Mouse (Mus musculus): ENCODE data around the gene Mboat2. TPM values are rescaled to one million over a fixed set of nuclear protein-coding genes. Genes with fewer than 3 reads are reported as not detected.
A peak's percentile ranks its signal among the peaks of the same experiment; 100 is the strongest.

Gene Mboat2
- total RNA-seq, 2 experiments from 2014 or later, result 70.2 to 79.6 TPM

GRCm38 (mm10) chr12:24975115-24975733 is 144.5 kb downstream of the Mboat2 start:
- DNase-seq (ENCODE audit: extremely low spot score in 1 of 2, low spot score in 1 of 2), result peak; percentile 56 to 58

- no peak for DNase-seq (ENCODE audit: extremely low spot score in 1 of 2, low spot score in 1 of 2)
Observed at GRCm38 (mm10) chr12:24985226-24985625, 154.5 kb downstream of the Mboat2 start.

DNA sequence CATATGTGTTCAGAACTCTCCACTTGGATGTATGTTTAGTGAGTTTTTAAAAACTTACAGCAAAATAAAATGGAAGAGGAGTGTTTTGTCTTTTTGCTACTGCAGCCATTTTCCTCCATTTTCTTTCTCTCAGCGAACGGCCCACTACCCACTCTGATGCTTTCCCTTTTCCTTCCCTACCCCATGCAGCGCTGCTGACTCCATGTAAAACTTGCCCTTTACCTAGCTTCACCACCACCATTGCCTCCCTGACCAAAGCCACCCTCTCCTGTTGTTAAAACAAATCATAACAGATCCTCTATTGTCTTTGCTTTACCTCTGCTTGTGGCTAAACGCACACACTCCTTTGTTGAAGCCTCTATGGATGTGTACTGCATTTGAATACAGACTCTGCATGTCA is 164.7 kb downstream of the Mboat2 start:
- no peak for DNase-seq (ENCODE audit: extremely low spot score in 1 of 2, low spot score in 1 of 2)

- DNase-seq (ENCODE audit: extremely low spot score in 1 of 2, low spot score in 1 of 2), result no peak
Observed at GRCm38 (mm10) chr12:25005350-25005749, 174.7 kb downstream of the Mboat2 start.

GRCm38 (mm10) chr12:25009957-25010356 is 179.3 kb downstream of the Mboat2 start:
- no peak for DNase-seq (ENCODE audit: extremely low spot score in 1 of 2, low spot score in 1 of 2)

- no peak for DNase-seq (ENCODE audit: extremely low spot score in 1 of 2, low spot score in 1 of 2)
Observed at GRCm38 (mm10) chr12:25010416-25010815, 179.7 kb downstream of the Mboat2 start.

DNA sequence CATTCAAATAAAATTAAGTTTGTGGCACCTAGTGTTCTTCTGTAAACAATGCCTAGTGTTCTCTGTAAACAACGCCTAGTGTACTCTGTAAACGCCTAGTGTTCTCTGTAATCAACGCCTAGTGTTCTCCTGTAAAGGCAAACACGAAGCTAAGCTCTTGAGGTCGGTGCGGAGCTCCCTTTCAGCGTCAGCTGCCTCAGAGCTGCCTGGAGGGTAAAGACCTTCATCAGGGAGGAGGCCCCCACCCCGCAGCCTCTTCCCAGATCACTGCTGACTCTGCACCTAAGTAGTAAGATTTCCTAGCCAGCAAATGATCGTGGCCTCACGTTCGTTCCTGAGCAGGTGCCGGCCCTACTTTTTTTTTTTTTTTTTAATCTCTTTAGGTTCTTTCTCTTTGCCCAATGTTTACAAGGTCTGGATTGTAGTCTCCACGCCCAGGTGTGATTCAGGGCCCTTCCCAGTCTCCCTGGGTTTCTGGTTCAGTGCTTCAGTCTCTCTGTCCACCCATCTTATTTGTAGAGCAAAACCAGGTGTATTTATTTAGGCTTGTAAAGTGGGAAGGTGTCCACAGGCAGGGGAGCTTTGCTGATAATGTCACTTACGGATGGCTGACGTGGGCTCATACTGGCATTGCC is 181.2 kb downstream of the Mboat2 start:
- DNase-seq (ENCODE audit: extremely low spot score in 1 of 2, low spot score in 1 of 2), result no peak

DNA sequence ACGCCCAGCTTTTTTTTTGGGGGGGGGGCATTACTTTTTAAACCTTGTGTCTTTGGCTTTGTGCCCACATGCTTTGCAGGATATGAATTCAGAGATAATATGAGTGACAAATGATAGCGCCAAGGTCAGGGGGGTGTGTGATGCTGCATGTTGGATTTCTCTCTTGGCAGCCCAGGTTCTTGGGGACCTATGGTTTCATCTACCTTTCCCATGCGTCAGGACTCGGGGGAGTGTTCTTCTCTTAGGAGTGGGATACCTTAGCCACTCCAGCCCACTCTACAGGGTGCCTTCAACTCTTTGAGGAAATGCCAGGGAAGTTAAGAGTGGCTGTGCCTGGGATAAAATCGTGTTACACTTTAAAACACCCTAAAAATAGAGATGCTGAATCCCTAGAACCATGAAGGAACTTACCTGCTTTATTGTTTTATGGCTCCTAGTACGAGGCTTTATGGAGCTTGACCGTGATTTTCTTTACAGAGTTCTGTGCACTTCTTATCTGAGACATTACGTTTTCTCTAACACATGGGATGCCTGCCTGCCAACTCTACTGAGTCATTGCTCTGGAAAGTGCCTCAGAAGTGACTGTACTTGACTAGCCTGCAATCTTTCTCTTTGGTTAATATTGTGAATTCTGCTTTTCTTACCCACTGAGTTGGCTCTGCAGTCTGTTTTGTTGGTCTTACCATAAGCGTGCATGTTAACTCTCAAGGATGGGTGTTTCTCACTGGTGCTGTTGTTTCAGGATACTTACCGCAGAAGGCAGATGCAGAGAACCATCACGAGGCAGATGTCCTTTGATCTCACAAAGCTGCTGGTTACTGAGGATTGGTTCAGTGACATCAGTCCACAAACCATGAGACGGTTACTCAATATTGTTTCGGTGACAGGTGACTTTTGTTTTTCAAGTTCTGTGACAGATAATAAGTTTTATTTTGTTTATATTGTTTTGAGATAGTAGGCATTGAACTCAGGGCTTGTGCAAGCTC is 182.2 kb downstream of the Mboat2 start:
- no peak for DNase-seq (ENCODE audit: extremely low spot score in 1 of 2, low spot score in 1 of 2)

Other genes starting within 250 kb of the Mboat2 start
- 1 to 10 TPM; 3.6 to 4.2 TPM for gene Klf11, start 179.6 kb upstream of the Mboat2 start, total RNA-seq (2021)
- 10 to 100 TPM; 20.6 to 25.0 TPM for gene Cys1, start 149.1 kb upstream of the Mboat2 start, total RNA-seq (2021)
- 1 to 10 TPM; 2.6 to 3.5 TPM for gene Rrm2, start 122.6 kb upstream of the Mboat2 start, total RNA-seq (2021)
- 100 to 1,000 TPM; 305 to 349 TPM for gene Kidins220, start 144.0 kb downstream of the Mboat2 start, total RNA-seq (2021)